Mouse (Mus musculus) embryonic fibroblast, embryonic 13.5 days (primary cell): ENCODE measurements at regions not wholly inside any gene's neighbourhood (a gene's known extent, or its start where the extent isn't known, plus 50 kb on each side); places are given as distances from the start of the nearest gene placed in this dataset.

Experiments
- CTCF ChIP-seq: IDR thresholded peaks from 2 replicates; pipeline ENCODE4 v1.5.1; 2011; ENCODE audit warnings: mild to moderate bottlenecking, control low read depth, low read length, moderate library complexity, borderline replicate concordance; ENCODE audit not compliant: insufficient read depth
- POLR2A ChIP-seq: IDR thresholded peaks from 2 replicates; pipeline ENCODE4 v1.6.1; 2011; ENCODE audit warnings: low read depth, mild to moderate bottlenecking, control low read depth, low read length, moderate library complexity

DNA sequence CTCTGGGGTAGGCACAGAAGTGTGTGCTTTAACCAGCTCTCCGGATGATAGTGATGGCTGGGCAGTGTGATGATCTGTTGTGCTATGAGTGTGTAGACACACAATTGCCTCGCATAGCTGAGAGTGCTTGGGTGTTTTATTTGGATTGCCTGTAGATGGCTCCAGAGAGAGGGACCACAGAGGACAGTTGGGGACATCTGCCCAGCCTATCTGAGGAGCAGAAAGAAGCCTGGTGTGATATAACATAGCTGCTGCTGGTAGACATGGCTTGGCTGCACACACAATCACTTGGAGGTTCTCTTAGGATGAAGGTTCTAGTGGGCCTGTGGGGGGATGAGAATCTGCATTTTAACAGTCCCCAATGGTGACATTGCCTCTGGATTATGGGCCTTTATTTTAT lies 60.6 kb upstream of the Mphosph6 start:
- TF ChIP-seq POLR2A (no peak), CTCF (no peak)
